Mouse (Mus musculus) limb, embryonic 11.5 days (tissue): ENCODE results near the gene Fthl17e. TPM values are rescaled to one million over a fixed set of nuclear protein-coding genes. Genes with fewer than 3 reads are reported as not detected.
A peak's percentile ranks its signal among the peaks of the same experiment; 100 is the strongest.
"Not testable (repeated sequence)": the region's sequence is repeated elsewhere in the genome, so short reads cannot be mapped to it uniquely, and the experiment has no call there.

Experiments used
- ATAC-seq: fragments of 200-750 bp; cut with Nextera tagmentation; 2 replicates; pipeline ENCODE4 v1.8.0; 2017; ENCODE audit warnings: low read depth; ENCODE audit not compliant: insufficient number of reproducible peaks, low FRiP score, low TSS enrichment
- DNase-seq: peaks from one replicate; pipeline ENCODE4 v3.0.0-alpha.2; 2015; ENCODE audit warnings: low spot score
- H3K27ac ChIP-seq: fragments of 300-500 bp; sonication (generic); replicated peaks from 2 replicates; pipeline ENCODE4 v1.5.1; 2014; ENCODE audit warnings: low read depth, mild to moderate bottlenecking, low read length
- H3K27me3 ChIP-seq: fragments of 300-500 bp; sonication (generic); 2 replicates; pipeline ENCODE4 v1.6.1; 2014; ENCODE audit warnings: mild to moderate bottlenecking, low read length, mixed read lengths; ENCODE audit not compliant: control insufficient read depth, insufficient read depth
- H3K36me3 ChIP-seq: fragments of 300-500 bp; sonication (generic); 2 replicates; pipeline ENCODE4 v1.6.1; 2014; ENCODE audit warnings: mild to moderate bottlenecking, low read length, moderate library complexity, mixed read lengths; ENCODE audit not compliant: control insufficient read depth, insufficient read depth
- H3K4me1 ChIP-seq: fragments of 300-500 bp; sonication (generic); 2 replicates; pipeline ENCODE4 v1.6.1; 2014; ENCODE audit warnings: low read length, mixed read lengths; ENCODE audit not compliant: control insufficient read depth, insufficient read depth
- H3K4me2 ChIP-seq: fragments of 300-500 bp; sonication (generic); 2 replicates; pipeline ENCODE4 v1.6.1; 2014; ENCODE audit warnings: low read depth, mild to moderate bottlenecking, moderate library complexity; ENCODE audit not compliant: severe bottlenecking
- H3K4me3 ChIP-seq: fragments of 300-500 bp; sonication (generic); 2 replicates; pipeline ENCODE4 v1.5.1; 2014; ENCODE audit warnings: low read depth, low read length
- H3K9ac ChIP-seq: fragments of 300-500 bp; sonication (generic); 2 replicates; pipeline ENCODE4 v1.6.1; 2014; ENCODE audit warnings: mild to moderate bottlenecking, low read length
- H3K9me3 ChIP-seq: fragments of 300-500 bp; sonication (generic); 2 replicates; pipeline ENCODE4 v1.6.1; 2016; ENCODE audit warnings: low read length; ENCODE audit not compliant: control insufficient read depth
- WGBS: fragments of 180-500 bp; shearing (Covaris S2); extraction: QIAGEN DNeasy Blood & Tissue Kit; methylation state at CpG from one replicate; pipeline ENCODE4 v1.1.7; 2014; 5-methylcytosine and 5-hydroxymethylcytosine counted together
- polyA plus RNA-seq: library from polyadenylated mRNA; unstranded; fragments of >200 nt; fragmentation: Nextera tagmentation; extraction: Ambion mirVana; gene quantifications from 2 replicates; pipeline ENCODE4 v1.2.1, GENCODE M21; 2014

Gene Fthl17e
- not detected in 2 replicates for polyA plus RNA-seq

GRCm38 (mm10) chrX:9033193-9033592 is at the start of gene Fthl17e:
Fthl17e (plus strand) TSS chrX:9033493.
- not testable (repeated sequence) for H3K4me2 ChIP-seq, H3K27me3 ChIP-seq, H3K9me3 ChIP-seq, ATAC-seq, H3K27ac ChIP-seq, DNase-seq, H3K9ac ChIP-seq, H3K36me3 ChIP-seq, H3K4me3 ChIP-seq, H3K4me1 ChIP-seq
- WGBS, result no CpG with 5 or more reads among the region's 10 CpGs

- H3K27ac ChIP-seq, H3K4me2 ChIP-seq, H3K4me3 ChIP-seq, H3K4me1 ChIP-seq, H3K9me3 ChIP-seq, H3K36me3 ChIP-seq, H3K9ac ChIP-seq, ATAC-seq, H3K27me3 ChIP-seq, DNase-seq: not testable (repeated sequence)
- no CpG with 5 or more reads among the region's 9 CpGs for WGBS
Measured at GRCm38 (mm10) chrX:8986655-8987054, 46.6 kb upstream of the Fthl17e start, which contains the start of gene Fthl17d. Fthl17d (minus strand) TSS chrX:8986755.

- Histone ChIP-seq H3K4me3 (no peak overlapping the region), H3K4me2 (no peak overlapping the region), H3K4me1 (no peaks in the 10 kb centered on the region), H3K36me3 (no peaks in the 10 kb centered on the region), H3K9ac (no peak overlapping the region), H3K27me3 (no peaks in the 10 kb centered on the region), H3K9me3 (no peaks in the 10 kb centered on the region), H3K27ac (no peak overlapping the region)
- DNase-seq, result no peak
- ATAC-seq, result no peak
- 79% methylated on average over 1 of the region's 1 CpGs for WGBS
Measured at GRCm38 (mm10) chrX:9016079-9016478, 17.2 kb upstream of the Fthl17e start.

GRCm38 (mm10) chrX:9019481-9019880 is 13.8 kb upstream of the Fthl17e start:
- H3K9me3 ChIP-seq, result no peaks in the 10 kb centered on the region
- H3K9ac ChIP-seq, result no peak overlapping the region
- DNase-seq (no peak), ATAC-seq (no peak)
- no peak overlapping the region for H3K4me3 ChIP-seq
- no peaks in the 10 kb centered on the region for H3K36me3 ChIP-seq
- no peaks in the 10 kb centered on the region for H3K27me3 ChIP-seq
- no peak overlapping the region for H3K27ac ChIP-seq
- no peak overlapping the region for H3K4me2 ChIP-seq
- no peaks in the 10 kb centered on the region for H3K4me1 ChIP-seq
- 57% methylated on average over 10 of the region's 10 CpGs for WGBS

GRCm38 (mm10) chrX:9041611-9042010 is 8.3 kb downstream of the Fthl17e start:
- H3K36me3 ChIP-seq, result not testable (repeated sequence)

GRCm38 (mm10) chrX:9060952-9061351 is 27.7 kb downstream of the Fthl17e start:
- H3K36me3 ChIP-seq, H3K4me3 ChIP-seq, H3K27me3 ChIP-seq, H3K4me1 ChIP-seq, H3K4me2 ChIP-seq, H3K9me3 ChIP-seq, ATAC-seq, H3K27ac ChIP-seq, H3K9ac ChIP-seq: not testable (repeated sequence)
- DNase-seq, result peak; percentile 19
- 28% methylated on average over 7 of the region's 9 CpGs for WGBS

More at GRCm38 (mm10) chrX:9041611-9042010, 8.3 kb downstream of the Fthl17e start:
- ATAC-seq, H3K27ac ChIP-seq, H3K9ac ChIP-seq, H3K4me3 ChIP-seq, H3K27me3 ChIP-seq, H3K9me3 ChIP-seq, H3K4me2 ChIP-seq, DNase-seq, H3K4me1 ChIP-seq: not testable (repeated sequence)
- WGBS, result 41% methylated on average over 3 of the region's 4 CpGs

- Histone ChIP-seq H3K27ac (no peak overlapping the region), H3K36me3 (no peaks in the 10 kb centered on the region), H3K4me3 (no peak overlapping the region), H3K9me3 (no peaks in the 10 kb centered on the region), H3K9ac (no peak overlapping the region), H3K4me2 (no peak overlapping the region), H3K4me1 (no peaks in the 10 kb centered on the region), H3K27me3 (no peaks in the 10 kb centered on the region)
- DNase-seq (no peak), ATAC-seq (no peak)
- 83% methylated on average over 4 of the region's 4 CpGs for WGBS
Measured at GRCm38 (mm10) chrX:9062101-9062500, 28.8 kb downstream of the Fthl17e start.

GRCm38 (mm10) chrX:9062715-9063114 is 29.4 kb downstream of the Fthl17e start, which contains the start of gene Fthl17f:
Fthl17f (plus strand) TSS chrX:9063015.
- WGBS, result 90% methylated on average over 11 of the region's 11 CpGs
- H3K4me1 ChIP-seq, H3K27me3 ChIP-seq, H3K4me2 ChIP-seq, H3K4me3 ChIP-seq, H3K9me3 ChIP-seq, DNase-seq, H3K9ac ChIP-seq, H3K27ac ChIP-seq, ATAC-seq, H3K36me3 ChIP-seq: not testable (repeated sequence)

- not testable (repeated sequence) for ATAC-seq, H3K4me1 ChIP-seq, H3K27ac ChIP-seq, H3K4me3 ChIP-seq, H3K4me2 ChIP-seq, H3K9ac ChIP-seq, H3K27me3 ChIP-seq, H3K9me3 ChIP-seq, H3K36me3 ChIP-seq
- 10% methylated on average over 7 of the region's 10 CpGs for WGBS
- peak; percentile 23 for DNase-seq
Measured at GRCm38 (mm10) chrX:9077699-9078098, 44.4 kb downstream of the Fthl17e start.
